Mouse (Mus musculus): ENCODE results near the gene Zbbx.

Zbbx gene

DNA sequence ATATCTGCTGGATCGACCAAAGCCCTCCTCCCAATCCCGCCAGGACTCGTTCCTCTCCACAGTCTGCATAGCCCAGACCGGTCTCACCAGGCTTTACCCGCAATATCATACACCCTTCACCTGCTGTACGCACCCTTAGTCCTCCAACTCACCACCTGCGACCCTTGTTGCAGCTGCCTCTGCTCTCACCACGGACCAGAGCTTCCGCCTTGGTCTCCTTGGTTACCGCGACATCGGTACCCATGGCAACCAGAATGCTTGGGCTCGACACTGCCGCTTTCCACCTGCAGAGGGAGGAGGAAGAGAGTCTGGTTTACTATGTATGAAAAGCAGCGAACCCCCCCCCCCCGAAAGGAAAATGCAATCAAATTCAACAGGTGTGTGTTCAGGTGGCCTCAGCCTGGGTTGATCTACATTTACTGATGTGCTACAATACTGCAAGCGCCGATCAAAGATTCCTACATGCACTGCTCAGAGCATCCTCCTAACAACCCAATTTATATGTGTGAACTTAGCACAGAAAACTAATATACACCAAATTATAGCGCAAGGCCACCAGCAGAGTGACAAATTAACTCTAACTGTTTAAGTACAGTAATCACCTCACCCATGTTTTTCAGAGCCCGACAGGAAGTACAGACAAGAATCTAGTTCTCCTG is at the start of gene Zbbx:
TSS of gene Zbbx (minus strand) at position 197 of the 659 bp plus-strand sequence.
- DNase-seq (ENCODE audit: low read depth, low spot score) = peak; percentile 83

DNA sequence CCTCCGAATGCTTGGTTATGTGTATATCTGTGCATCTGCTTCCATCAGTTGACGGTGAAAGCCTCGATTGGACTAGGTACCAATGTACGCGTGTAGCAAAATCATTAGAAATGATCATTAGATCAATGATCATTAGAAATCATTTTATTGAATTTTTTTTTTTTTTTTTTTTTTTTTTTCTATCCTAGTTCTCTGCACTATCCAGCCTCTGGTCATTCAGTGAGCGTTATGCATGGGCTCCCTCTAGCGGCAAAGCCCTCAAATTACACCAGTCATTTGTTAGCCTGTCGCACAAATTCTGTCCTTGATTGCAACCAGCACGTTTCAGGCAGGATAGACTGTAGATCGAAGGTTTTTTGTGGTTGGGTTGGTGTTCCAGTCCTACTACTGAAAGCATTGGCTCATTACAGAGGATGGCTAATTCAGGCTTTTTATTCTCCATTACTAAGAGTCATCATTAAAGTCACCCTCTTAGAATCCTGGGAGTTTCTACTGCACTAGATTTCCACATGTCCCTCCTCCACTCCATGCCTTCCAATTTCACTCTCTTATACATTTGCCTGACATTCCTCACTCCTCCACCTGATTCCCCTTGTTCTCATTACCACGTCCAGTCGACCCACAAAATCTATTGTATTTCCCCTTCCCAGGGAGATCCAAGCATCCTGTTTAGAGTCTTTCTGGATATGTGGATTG is 38.1 kb upstream of the Zbbx start:
- DNase-seq (ENCODE audit: low read depth, low spot score) = peak; percentile 68

DNA sequence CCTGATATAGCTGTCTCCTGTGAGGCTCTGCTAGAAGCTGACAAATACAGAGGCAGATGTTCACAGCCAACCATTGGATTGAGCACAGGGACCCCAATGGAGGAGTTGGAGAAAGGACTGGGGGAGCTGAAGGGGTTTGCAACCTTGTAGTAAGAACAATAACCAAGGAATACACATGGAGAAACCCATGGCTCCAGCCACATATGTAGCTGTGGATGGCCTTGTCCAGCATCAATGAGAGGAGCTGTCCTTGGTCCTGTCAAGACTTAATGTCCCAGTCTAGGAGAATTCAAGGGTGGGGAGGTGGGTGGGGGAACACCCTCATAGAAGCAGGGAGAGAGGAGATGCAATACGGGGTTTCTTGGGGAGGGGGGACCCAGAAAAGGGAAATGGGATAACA is 17.8 kb upstream of the Zbbx start:
- DNase-seq (ENCODE audit: low read depth, low spot score) = no peak

DNA sequence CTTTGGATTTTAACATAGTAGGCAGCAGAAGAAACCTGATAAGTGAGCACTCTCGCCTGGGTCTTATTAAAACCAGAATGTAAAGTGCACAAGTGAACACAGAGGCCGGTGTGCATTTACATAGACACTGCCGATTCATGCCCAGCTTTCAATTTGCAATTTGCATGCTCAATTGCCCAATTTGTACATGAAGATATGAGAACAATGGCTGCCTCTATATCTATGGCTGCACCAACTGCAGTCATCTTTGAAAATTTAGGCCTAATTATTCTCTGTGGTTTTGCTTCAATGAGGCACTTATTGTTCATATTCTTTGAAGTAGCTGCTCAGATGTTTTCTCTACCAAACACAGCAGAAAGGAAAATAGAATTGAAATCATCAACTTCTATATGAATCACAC is 23.0 kb downstream of the Zbbx start:
- peak; percentile 8 for DNase-seq (ENCODE audit: low read depth, low spot score)

DNA sequence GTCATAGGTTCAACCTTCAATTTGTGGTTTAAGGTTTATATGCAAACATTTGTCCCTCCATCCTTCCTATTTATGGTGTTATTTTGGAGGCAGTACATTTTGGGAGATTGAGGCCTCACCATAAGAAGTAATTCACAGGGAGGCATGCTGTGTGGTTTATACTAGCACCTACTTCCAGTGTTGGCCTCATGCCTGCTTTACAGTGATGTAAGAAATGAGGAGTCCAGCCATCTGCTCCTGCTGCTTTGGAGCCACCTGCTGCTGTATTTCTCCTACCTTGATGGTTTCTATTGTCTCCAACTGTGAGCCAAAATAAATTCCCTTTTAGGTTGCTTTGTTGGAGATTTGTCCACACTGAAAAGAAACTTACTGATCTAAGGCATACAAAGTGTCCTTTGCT is 60.0 kb downstream of the Zbbx start:
- peak; percentile 74 for DNase-seq (ENCODE audit: low read depth, low spot score)

DNA sequence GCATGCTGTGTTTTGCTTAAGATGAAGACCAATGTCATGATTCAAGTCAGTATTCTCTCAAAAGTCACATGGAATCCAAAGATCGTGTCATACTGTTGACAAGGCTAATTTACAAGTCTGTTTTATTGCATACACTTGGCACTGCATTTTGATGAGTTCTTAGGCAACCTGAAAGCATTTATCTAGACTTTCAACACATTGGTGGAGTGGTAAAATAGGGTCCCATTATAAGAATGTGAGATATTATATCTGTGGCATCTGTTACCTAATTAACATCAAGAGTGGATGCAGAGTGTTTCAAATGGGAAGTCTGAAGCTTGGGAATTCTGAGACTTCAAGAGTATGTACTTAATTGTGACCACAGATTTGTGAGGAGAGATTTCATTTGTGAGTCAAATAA is 79.1 kb downstream of the Zbbx start:
- no peak for DNase-seq (ENCODE audit: low read depth, low spot score)

DNA sequence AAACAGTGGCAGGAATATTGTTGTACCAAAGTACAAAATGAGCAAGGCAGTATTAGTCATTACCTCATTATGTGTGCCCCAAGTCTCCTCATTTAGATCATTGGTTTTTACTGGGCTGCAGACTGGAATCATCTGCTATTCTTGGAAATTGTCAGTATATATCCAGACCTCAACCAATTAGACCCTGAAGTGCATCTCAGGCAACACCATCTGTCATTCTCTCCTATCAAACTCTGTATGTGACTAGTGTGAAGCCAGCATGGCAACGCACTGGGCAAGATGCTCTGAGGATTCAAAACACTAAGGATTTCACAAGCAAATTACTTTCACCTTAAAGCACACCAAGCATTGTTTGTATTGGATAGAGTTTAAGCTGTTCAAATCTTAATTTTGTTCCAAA is 85.9 kb downstream of the Zbbx start:
- peak; percentile 2 for DNase-seq (ENCODE audit: low read depth, low spot score)

DNA sequence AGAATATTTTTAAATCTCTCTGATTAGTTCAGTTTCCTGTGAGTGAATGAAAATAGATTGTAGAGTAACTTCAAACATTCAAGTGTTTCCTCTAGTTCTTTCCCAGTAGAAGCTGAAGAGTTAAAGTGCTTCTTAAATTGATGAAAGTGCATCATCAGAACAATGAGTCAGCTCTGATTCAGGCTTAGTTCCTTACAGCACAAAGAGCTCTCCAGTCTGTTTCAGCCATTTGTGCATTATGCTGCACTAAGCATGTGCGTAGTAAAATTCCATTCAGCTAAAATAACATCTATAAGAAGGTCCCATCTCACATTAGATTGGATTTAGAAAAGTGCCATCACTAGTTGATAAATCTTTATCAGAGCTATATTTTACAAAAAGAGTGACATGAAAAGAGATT is 155.1 kb downstream of the Zbbx start:
- peak; percentile 78 for DNase-seq (ENCODE audit: low read depth, low spot score)
